Mouse (Mus musculus) kidney, embryonic 15.5 days (tissue): ENCODE results near the gene Foxb1. TPM values are rescaled to one million over a fixed set of nuclear protein-coding genes. Genes with fewer than 3 reads are reported as not detected.

Experiments
- ATAC-seq: fragments of 200-750 bp; cut with Nextera tagmentation; replicated peaks from 2 replicates; pipeline ENCODE4 v1.8.0; 2017; ENCODE audit warnings: moderate TSS enrichment; ENCODE audit not compliant: low FRiP score
- H3K27ac ChIP-seq: fragments of 300-500 bp; sonication (generic); 2 replicates; pipeline ENCODE4 v1.5.1; 2015; ENCODE audit warnings: mild to moderate bottlenecking, inconsistent platforms
- H3K27me3 ChIP-seq: fragments of 300-500 bp; sonication (generic); 2 replicates; pipeline ENCODE4 v1.6.1; 2015; ENCODE audit warnings: inconsistent platforms
- H3K36me3 ChIP-seq: fragments of 300-500 bp; sonication (generic); 2 replicates; pipeline ENCODE4 v1.6.1; 2015; ENCODE audit warnings: inconsistent platforms
- H3K4me1 ChIP-seq: fragments of 300-500 bp; sonication (generic); 2 replicates; pipeline ENCODE4 v1.6.1; 2015; ENCODE audit warnings: inconsistent platforms
- H3K4me2 ChIP-seq: fragments of 300-500 bp; sonication (generic); 2 replicates; pipeline ENCODE4 v1.6.1; 2015; ENCODE audit warnings: moderate library complexity, mild to moderate bottlenecking, inconsistent platforms
- H3K4me3 ChIP-seq: fragments of 300-500 bp; sonication (generic); replicated peaks from 2 replicates; pipeline ENCODE4 v1.5.1; 2015; ENCODE audit warnings: mild to moderate bottlenecking, inconsistent platforms
- H3K9ac ChIP-seq: fragments of 300-500 bp; sonication (generic); 2 replicates; pipeline ENCODE4 v1.6.1; 2015; ENCODE audit warnings: mild to moderate bottlenecking, inconsistent platforms
- H3K9me3 ChIP-seq: fragments of 300-500 bp; sonication (generic); replicated peaks from 2 replicates; pipeline ENCODE4 v1.6.1; 2016; ENCODE audit warnings: inconsistent platforms
- WGBS: fragments of 180-500 bp; shearing (Covaris S2); methylation state at CpG from one replicate; pipeline ENCODE4 v1.1.7; 2015; ENCODE audit warnings: mixed read lengths; 5-methylcytosine and 5-hydroxymethylcytosine counted together
- polyA plus RNA-seq: library from polyadenylated mRNA; unstranded; fragments of >200 nt; fragmentation: Nextera tagmentation; extraction: Ambion mirVana; gene quantifications from 2 replicates; pipeline ENCODE4 v1.2.1, GENCODE M21; 2015

Gene Foxb1
- polyA plus RNA-seq, 1 experiment from 2014 or later = 0.13 TPM

DNA sequence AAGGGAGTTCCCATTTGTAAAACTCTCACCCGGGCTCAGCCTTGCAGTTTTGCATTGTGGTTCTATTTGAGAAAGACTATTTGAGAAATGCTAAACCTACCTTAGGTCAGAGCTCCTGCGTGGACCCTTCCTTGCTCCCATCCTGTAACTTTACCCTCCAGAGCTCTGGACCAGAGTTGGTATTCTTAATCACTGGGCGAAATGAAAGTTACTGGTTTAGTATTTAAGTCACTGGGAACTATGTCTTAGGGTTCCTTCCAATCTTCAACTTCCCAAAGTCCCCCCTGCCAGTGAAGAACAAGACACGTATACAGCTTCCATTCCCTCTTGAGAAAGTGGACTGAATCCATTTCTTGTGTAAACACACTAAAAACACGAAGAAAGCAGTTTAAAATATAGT, 5.6 kb downstream of the Foxb1 start:
- 27% methylated on average over 5 of the region's 5 CpGs for WGBS

DNA sequence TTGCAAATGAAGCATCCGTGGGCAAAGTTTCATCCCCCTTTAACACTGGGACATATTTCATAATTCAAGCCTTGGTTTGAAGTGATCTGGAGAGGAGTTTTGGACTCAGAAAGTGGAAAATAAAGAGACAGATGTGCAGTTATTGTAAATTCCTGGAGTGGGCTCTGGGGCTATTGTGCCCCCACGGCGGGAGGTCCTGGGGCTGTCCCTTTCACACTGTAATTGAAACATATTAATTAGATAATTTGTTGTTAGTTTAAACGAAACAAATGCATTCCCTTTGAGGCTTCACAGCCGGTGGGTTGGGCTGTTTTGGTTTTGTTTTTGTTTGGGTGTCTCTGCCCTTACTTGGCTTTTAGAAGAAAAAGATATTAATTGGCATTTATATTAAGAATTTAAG, 6.0 kb downstream of the Foxb1 start:
- Histone ChIP-seq H3K9ac (no peak overlapping the region), H3K9me3 (no peaks in the 10 kb centered on the region), H3K27ac (no peak overlapping the region), H3K27me3 (peaks cover 82% of the 10 kb centered on the region), H3K4me2 (no peak overlapping the region), H3K4me3 (no peak overlapping the region), H3K36me3 (no peaks in the 10 kb centered on the region), H3K4me1 (peaks cover 16% of the 10 kb centered on the region)
- ATAC-seq = no peak
- WGBS = 13% methylated on average over 5 of the region's 5 CpGs

More for the DNA sequence above, 5.6 kb downstream of the Foxb1 start:
- Histone ChIP-seq H3K9ac (no peak overlapping the region), H3K36me3 (no peaks in the 10 kb centered on the region), H3K27me3 (peaks cover 86% of the 10 kb centered on the region), H3K9me3 (no peaks in the 10 kb centered on the region), H3K4me1 (peaks cover 20% of the 10 kb centered on the region), H3K4me3 (no peak overlapping the region), H3K27ac (no peak overlapping the region), H3K4me2 (no peak overlapping the region)
- ATAC-seq = no peak

DNA sequence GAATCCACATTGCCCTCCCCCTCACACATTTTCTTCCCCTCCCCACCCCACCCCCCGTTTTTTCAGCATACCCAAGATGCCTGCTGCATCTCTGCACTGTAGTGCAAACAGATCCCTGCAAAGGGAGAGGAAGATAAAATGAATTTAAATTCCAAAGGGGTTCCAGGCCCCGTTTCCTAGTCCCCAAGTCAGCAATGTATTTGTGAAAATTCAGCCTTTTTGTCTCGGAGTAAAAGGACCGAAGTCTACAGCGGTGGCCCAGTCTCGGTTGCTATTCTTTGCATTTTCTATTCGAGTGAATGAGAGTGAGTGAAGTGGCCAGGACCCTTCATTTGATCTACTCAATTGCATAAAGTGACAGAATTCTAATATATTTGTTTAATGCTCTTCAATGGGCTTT, 6.4 kb downstream of the Foxb1 start:
- ATAC-seq = no peak
- H3K4me2 ChIP-seq = no peak overlapping the region
- H3K4me1 ChIP-seq = peaks cover 11% of the 10 kb centered on the region
- H3K9me3 ChIP-seq = no peaks in the 10 kb centered on the region
- WGBS = 31% methylated on average over 7 of the region's 7 CpGs
- H3K4me3 ChIP-seq = no peak overlapping the region
- H3K27me3 ChIP-seq = peaks cover 77% of the 10 kb centered on the region
- no peak overlapping the region for H3K9ac ChIP-seq
- H3K27ac ChIP-seq = no peak overlapping the region
- no peaks in the 10 kb centered on the region for H3K36me3 ChIP-seq

DNA sequence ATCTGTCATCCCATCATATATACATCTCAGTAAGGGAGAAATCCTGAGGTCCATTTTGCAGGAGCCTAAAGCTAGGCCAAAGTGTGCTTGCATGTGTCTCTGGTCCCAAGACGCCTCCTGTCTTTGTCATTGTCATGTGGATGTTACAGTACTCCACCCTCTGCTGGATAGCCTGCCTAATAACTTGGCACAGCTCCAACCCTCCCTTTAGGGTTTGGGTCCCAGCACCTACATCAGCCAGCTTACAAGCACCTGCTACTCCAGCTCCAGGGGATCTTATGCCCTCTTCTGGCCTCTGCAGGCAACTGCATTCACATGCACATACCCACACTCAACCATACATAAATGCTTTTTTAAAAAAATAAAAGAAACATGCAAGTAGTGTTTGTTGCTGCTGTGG, 12.8 kb downstream of the Foxb1 start:
- Histone ChIP-seq H3K9ac (no peak overlapping the region), H3K4me1 (no peaks in the 10 kb centered on the region), H3K4me2 (no peak overlapping the region), H3K4me3 (no peak overlapping the region), H3K9me3 (no peaks in the 10 kb centered on the region; the same call in 1 of the 2 replicates), H3K36me3 (no peaks in the 10 kb centered on the region), H3K27me3 (peaks cover 15% of the 10 kb centered on the region), H3K27ac (no peak overlapping the region)
- ATAC-seq = no peak
- 93% methylated on average over 1 of the region's 1 CpGs for WGBS

DNA sequence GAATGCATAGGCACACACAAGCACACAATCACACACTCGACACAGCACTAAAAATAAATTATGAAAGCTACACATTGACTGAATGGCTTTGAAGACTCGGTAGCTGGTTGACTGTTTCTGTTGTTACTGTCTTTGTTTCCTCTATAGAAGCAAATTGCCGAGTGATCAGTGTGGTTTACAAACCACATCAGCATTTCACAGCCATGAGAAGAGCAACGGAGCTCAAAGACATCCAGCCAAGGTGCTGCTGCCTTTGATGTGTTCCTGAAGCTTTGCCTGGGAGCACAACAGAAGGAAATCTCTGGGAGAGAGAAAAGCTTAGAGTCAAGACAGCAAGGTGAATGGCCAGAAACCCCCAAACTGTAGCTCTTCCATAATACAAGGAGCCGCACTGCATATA, 32.0 kb downstream of the Foxb1 start:
- H3K4me3 ChIP-seq = no peak overlapping the region
- H3K4me2 ChIP-seq = no peak overlapping the region
- 35% methylated on average over 5 of the region's 5 CpGs for WGBS
- H3K27ac ChIP-seq = no peak overlapping the region
- H3K27me3 ChIP-seq = peaks cover 6% of the 10 kb centered on the region
- no peak overlapping the region for H3K9ac ChIP-seq
- H3K4me1 ChIP-seq = no peaks in the 10 kb centered on the region
- ATAC-seq = no peak
- H3K36me3 ChIP-seq = no peaks in the 10 kb centered on the region
- 0 out of 2 replicates have a peak, but pooled peaks cover 6% of the 10 kb centered on the region for H3K9me3 ChIP-seq

DNA sequence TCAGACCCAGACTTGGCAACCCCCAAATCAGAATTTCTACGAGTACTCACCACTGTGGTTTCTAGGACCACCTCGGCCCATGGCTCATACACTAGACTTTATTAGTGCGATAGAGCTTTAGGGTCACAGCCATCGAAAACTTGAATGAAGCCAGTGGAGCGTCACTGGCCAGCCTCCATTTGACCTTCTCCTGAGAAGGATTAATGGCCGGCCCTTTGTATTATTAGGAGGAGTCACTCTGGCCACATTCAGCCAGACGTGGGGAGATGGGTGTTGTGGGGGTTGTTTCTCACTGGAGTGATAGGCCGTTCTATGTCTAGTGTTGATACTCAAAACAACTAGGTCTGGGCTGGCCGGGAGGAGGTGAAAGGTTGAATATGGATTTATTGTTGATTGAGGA, 42.3 kb downstream of the Foxb1 start:
- H3K36me3 ChIP-seq = no peaks in the 10 kb centered on the region
- H3K4me1 ChIP-seq = peaks cover 24% of the 10 kb centered on the region
- H3K4me2 ChIP-seq = no peak overlapping the region
- 35% methylated on average over 9 of the region's 9 CpGs for WGBS
- H3K4me3 ChIP-seq = no peak overlapping the region
- H3K27me3 ChIP-seq = no peaks in the 10 kb centered on the region
- ATAC-seq = no peak
- no peaks in the 10 kb centered on the region for H3K9me3 ChIP-seq
- no peak overlapping the region for H3K9ac ChIP-seq
- H3K27ac ChIP-seq = no peak overlapping the region

DNA sequence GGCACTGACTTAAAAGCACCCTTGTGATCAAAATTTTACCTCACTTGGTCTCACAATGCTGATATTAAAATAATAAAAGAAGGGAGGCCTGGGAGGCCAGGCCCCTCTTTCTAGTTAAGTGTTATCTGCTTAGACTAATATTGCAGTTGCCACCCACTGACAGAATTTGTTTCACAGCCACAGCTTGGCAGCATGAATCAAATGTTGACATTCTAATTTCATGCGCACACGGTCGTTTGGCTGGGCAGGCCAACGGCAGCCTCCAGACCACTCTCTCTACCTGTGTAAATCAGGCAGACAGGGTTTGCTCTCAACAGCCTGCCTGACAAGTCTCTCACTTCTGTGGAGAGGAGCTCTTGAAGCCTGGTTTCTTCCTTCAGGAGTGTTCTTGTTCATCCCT, 44.4 kb downstream of the Foxb1 start:
- Histone ChIP-seq H3K4me2 (no peak overlapping the region), H3K9me3 (no peaks in the 10 kb centered on the region), H3K4me1 (peaks cover 34% of the 10 kb centered on the region), H3K9ac (no peak overlapping the region), H3K27ac (no peak overlapping the region), H3K36me3 (no peaks in the 10 kb centered on the region), H3K4me3 (no peak overlapping the region), H3K27me3 (no peaks in the 10 kb centered on the region)
- ATAC-seq = no peak
- 26% methylated on average over 4 of the region's 4 CpGs for WGBS

DNA sequence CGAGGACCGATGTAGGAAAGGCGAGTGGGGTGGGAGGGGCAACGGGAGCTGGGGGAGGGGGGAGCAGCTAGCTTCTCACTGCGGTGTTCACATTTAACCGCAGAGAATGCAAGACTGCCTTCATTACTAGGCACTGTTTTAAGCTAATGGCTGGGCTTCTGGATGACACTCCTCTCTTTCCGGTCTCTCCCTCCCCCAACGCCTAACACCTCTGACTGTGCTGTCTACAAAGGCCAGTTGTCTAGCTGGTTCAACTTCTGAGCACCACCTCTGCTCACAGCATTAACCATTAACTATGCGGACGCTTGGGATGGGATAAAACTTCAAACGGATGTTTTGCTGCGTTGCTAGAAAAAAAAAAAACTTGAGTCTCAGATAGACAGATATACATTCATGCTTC, 45.3 kb downstream of the Foxb1 start:
- peak; percentile 75; the same call in 1 of the 2 replicates for ATAC-seq
- 8% methylated on average over 12 of the region's 12 CpGs for WGBS
- H3K36me3 ChIP-seq = no peaks in the 10 kb centered on the region

DNA sequence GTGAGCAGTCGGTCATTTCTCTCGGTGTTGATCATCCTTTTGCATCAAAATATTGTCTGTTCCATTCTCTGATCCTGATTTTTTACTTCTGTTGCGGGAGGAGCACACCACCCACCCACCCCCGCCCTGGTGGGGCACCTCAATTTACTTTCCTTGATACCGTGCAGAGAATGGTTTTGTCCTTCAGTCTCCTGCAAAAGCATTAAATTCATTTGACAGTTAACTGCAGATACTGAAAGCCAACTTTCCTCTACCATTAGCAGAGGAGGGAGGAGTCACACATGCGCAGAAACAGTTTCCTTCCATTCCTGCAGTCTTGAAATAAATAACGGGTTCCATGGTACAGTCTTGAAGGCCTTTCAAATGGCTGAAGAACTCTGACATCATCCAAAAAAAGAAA, 46.4 kb downstream of the Foxb1 start:
- no peak overlapping the region for H3K4me2 ChIP-seq

More for the DNA sequence above, 45.3 kb downstream of the Foxb1 start:
- Histone ChIP-seq H3K4me2 (peak overlapping the region; percentile 39), H3K4me3 (no peak overlapping the region), H3K27me3 (no peaks in the 10 kb centered on the region), H3K27ac (no peak overlapping the region), H3K9ac (no peak overlapping the region), H3K9me3 (no peaks in the 10 kb centered on the region; the same call in 1 of the 2 replicates), H3K4me1 (peaks cover 34% of the 10 kb centered on the region)

DNA sequence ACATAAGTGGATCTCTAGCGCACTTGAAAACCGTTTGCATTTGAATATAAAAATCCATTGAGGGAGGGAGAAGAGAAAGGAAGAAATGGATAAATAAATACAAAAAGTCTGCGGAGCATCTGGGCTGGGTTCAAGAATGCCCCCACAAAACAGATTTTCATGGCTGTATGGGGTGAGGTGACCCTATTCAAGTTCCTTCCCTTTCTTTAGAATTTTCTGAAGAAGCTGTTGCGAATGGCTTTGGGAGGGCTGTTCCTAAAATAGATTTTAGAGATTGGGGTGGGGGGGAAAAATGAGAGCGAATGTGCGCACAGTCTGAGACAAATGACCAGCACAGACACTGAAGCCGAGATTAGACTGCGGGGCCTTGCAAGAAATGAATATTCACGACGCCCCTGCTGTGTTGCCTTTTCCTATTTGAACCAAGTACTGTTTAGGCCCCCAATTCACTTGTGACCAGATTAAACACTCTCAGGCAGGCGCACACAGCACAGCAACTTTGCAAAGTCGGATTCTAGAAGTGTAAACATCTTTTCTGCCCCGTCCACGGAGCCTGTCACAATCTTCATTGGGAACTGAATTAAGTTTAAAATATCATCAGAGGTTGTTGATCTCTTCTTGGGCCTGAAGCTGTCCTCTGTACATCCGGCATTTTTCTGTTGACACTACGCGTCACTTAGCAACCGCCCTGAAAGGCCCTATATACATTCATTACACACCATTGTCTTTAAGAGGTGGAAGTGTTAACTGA, 47.0 kb downstream of the Foxb1 start:
- no peaks in the 10 kb centered on the region for H3K27me3 ChIP-seq
- no peak overlapping the region for H3K4me3 ChIP-seq
- no peaks in the 10 kb centered on the region for H3K36me3 ChIP-seq
- ATAC-seq = no peak
- H3K4me2 ChIP-seq = no peak overlapping the region
- peaks cover 34% of the 10 kb centered on the region for H3K4me1 ChIP-seq
- H3K9ac ChIP-seq = no peak overlapping the region
- WGBS = 58% methylated on average over 18 of the region's 18 CpGs
- 0 out of 2 replicates have a peak overlapping the region, but pooled peaks have one; percentile 72 for H3K27ac ChIP-seq
- H3K9me3 ChIP-seq = no peaks in the 10 kb centered on the region; the same call in 1 of the 2 replicates

More for the DNA sequence above, 46.4 kb downstream of the Foxb1 start:
- Histone ChIP-seq H3K4me3 (no peak overlapping the region), H3K4me1 (peaks cover 34% of the 10 kb centered on the region), H3K9me3 (no peaks in the 10 kb centered on the region; the same call in 1 of the 2 replicates), H3K36me3 (no peaks in the 10 kb centered on the region), H3K9ac (no peak overlapping the region), H3K27me3 (no peaks in the 10 kb centered on the region), H3K27ac (no peak overlapping the region)
- ATAC-seq = no peak
- 50% methylated on average over 7 of the region's 7 CpGs for WGBS

DNA sequence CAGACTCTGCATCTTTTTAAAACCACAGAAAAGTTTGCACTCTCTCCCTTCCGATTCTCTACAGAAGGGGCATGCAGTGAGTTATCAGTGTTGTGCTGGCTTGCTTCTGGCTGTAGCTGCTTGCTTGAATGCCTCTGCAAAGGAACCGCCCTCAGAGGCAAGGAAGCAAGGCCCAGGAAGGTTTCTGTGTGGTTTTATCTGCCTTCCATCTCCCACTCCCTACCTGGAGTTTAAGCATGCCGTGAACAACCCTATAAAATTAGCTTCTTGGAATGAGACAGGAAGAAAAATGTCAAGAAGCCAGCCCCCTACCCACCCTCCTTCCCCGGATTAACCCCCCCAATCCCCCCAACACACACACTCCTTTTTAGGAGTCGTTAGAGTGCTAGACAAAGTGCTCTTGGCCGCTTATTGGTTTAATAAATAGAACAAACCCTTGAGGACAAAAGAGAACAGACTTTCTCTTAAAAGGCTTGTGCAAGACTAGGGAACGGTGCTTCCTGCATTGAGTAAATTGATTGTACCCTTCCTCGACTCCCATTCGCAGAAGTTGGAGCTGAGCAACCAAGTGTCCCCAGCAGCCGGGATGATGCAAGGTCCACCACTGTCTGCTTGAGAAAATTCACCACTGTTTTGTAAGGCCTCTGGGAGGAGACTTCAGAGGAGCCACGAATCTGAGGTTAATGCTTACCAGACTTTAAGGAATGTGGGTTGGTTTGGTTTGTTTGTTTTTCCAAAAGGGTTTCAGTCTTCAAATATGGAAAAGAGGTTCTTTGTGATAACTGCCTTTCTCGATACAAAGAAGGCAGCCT, 47.8 kb downstream of the Foxb1 start:
- Histone ChIP-seq H3K27ac (peak overlapping the region; percentile 72), H3K27me3 (no peaks in the 10 kb centered on the region), H3K9ac (no peak overlapping the region), H3K9me3 (no peaks in the 10 kb centered on the region; the same call in none of the 2 replicates), H3K36me3 (no peaks in the 10 kb centered on the region), H3K4me1 (peaks cover 34% of the 10 kb centered on the region), H3K4me2 (no peak overlapping the region), H3K4me3 (no peak overlapping the region)
- WGBS = 27% methylated on average over 12 of the region's 12 CpGs
- ATAC-seq = no peak
